Mouse (Mus musculus) cerebellum, adult 9-11 months (tissue): ENCODE measurements around the gene Hcfc1r1.

Experiments
- DNase-seq: peaks from one replicate; pipeline ENCODE4 v3.0.0; 2022

Gene Hcfc1r1

DNA sequence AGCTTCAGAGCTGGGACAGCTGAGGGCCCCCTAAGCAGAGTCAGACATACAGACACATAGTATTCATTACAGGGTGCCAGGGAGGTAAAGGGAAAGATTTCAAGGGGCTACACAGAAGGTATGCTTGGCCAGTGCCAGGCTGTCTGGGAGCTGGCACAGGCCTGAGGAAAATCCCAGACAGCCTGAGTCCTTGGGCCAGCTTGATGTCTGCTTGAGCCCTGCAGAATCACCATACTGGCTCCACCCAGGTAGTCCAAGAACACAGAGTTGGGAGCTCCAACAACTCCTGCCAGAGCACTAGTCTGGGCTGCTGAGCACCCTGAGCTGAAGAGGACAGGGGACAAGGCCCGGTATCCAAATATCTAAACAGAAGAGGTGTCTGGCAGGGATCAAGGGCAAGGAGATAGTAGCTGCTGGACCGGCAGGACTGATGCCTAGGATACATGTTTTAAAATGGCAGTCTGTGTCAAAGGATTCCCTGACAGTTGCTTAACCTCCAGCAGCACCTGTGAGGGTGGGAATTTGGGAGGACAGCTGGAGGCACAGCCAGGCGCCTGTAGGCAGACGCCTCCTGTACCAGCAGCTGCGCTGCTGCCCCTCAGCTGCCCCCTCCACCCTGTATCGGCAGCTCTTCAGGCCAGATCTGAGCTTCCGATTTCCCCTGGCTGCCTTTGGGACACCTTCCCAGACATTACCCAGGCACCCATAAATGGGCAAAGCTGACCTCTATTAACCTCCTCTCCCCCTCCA is 49.2 kb downstream of the Hcfc1r1 start, which contains the start of gene 1520401A03Rik:
Gene 1520401A03Rik, minus strand, starts transcription at position 408 of the 750 bp plus-strand sequence.
- DNase-seq: no peak
